Mouse (Mus musculus) thymus, postnatal 0 days (tissue): Measurements from ENCODE around the gene Clstn3. TPM values are rescaled to one million over a fixed set of nuclear protein-coding genes. Genes with fewer than 3 reads are reported as not detected.
"Not testable (repeated sequence)": the region's sequence is repeated elsewhere in the genome, so short reads cannot be mapped to it uniquely, and the experiment has no call there.

Source experiments
- DNase-seq: peaks from one replicate; pipeline ENCODE4 v3.0.0-alpha.2; 2015; ENCODE audit warnings: low spot score
- polyA plus RNA-seq: library from polyadenylated mRNA; unstranded; fragments of >200 nt; fragmentation: Nextera tagmentation; extraction: Ambion mirVana; gene quantifications from 2 replicates; pipeline ENCODE4 v1.2.1, GENCODE M21; 2015

Gene Clstn3
- polyA plus RNA-seq, 1 experiment from 2014 or later = 2.7 TPM

GRCm38 (mm10) chr6:124414150-124414926 is 50.3 kb downstream of the Clstn3 start:
- peak; percentile 62 for DNase-seq

- DNase-seq = no peak
Measured at GRCm38 (mm10) chr6:124413770-124414149, 50.8 kb downstream of the Clstn3 start.

GRCm38 (mm10) chr6:124408355-124408754 is 56.2 kb downstream of the Clstn3 start:
- DNase-seq = no peak

GRCm38 (mm10) chr6:124407180-124407579 is 57.4 kb downstream of the Clstn3 start:
- no peak for DNase-seq

- DNase-seq = no peak
Measured at GRCm38 (mm10) chr6:124406326-124406725, 58.3 kb downstream of the Clstn3 start.

- DNase-seq = no peak
Measured at GRCm38 (mm10) chr6:124399738-124400137, 64.9 kb downstream of the Clstn3 start.

GRCm38 (mm10) chr6:124394991-124395390 is 69.6 kb downstream of the Clstn3 start:
- not testable (repeated sequence) for DNase-seq

Other genes starting within 250 kb of the Clstn3 start
- gene Vmn2r27, start 232.9 kb downstream of the Clstn3 start, polyA plus RNA-seq = not detected in 2 replicates
- 1.1 TPM in 2 replicates for gene Cd163, start 160.1 kb downstream of the Clstn3 start, polyA plus RNA-seq
- 26.4 and 29.9 TPM in 2 replicates for gene Pex5, start 49.7 kb downstream of the Clstn3 start, polyA plus RNA-seq
- gene C1rl, start 28.3 kb upstream of the Clstn3 start, polyA plus RNA-seq = 0.67 and 0.85 TPM in 2 replicates
- gene C1ra, start 47.6 kb upstream of the Clstn3 start, polyA plus RNA-seq = 6.5 and 7.4 TPM in 2 replicates
- 10.1 and 11.2 TPM in 2 replicates for gene C1s1, start 77.6 kb upstream of the Clstn3 start, polyA plus RNA-seq
- gene C1rb, start 105.5 kb upstream of the Clstn3 start, polyA plus RNA-seq = not detected in 2 replicates
- gene C1s2, start 171.3 kb upstream of the Clstn3 start, polyA plus RNA-seq = 0.10 and 0.15 TPM in 2 replicates
- 77.7 and 80.4 TPM in 2 replicates for gene Lpcat3, start 198.2 kb upstream of the Clstn3 start, polyA plus RNA-seq
- 368 and 388 TPM in 2 replicates for gene Emg1, start 247.4 kb upstream of the Clstn3 start, polyA plus RNA-seq
- gene Phb2, start 247.5 kb upstream of the Clstn3 start, polyA plus RNA-seq = 321 and 329 TPM in 2 replicates